Comparison of ENCODE assay signal across 22 mouse cellular contexts in genomic region chr6:115821216-115821993, GRCm38 (mm10). TPM values are rescaled to one million over a fixed set of nuclear protein-coding genes. Genes with fewer than 3 reads are reported as not detected.
A peak's percentile ranks its signal among the peaks of the same experiment; 100 is the strongest.
DNase-seq lines count a peak whose midpoint lies in the region; ATAC-seq and TF ChIP-seq lines count a peak whose summit lies in the region.
"Had no signal": no experiment of that assay in that cellular context is flagged by ENCODE, and none has a peak within 500 bp of the region (broad histone marks: within the 10 kb centered on the region; RNA-seq: fewer than 3 reads in every experiment).

No protein-coding gene starts in this region.

- no peak overlapping the region for H3K27ac ChIP-seq in kidney, adult 2 months (ENCODE audit: insufficient read depth, low read depth, low read length)
- H3K27ac ChIP-seq in liver, embryonic 13.5 days = peak overlapping the region; percentile 73
- no peak overlapping the region for H3K27ac ChIP-seq in liver, postnatal 0 days (ENCODE audit: low read depth)
- no peak overlapping the region for H3K27ac ChIP-seq in midbrain, embryonic 16.5 days (ENCODE audit: low read length)
- H3K27ac ChIP-seq: embryonic facial prominence, embryonic 15.5 days; hindbrain, embryonic 15.5 days had no signal

- H3K9me3 ChIP-seq in liver, embryonic 13.5 days (replicated peaks) = no peaks in the 10 kb centered on the region
- no peaks in the 10 kb centered on the region for H3K9me3 ChIP-seq in liver, postnatal 0 days (ENCODE audit: low read length)
- no peaks in the 10 kb centered on the region for H3K9me3 ChIP-seq in midbrain, embryonic 16.5 days (replicated peaks; ENCODE audit: control insufficient read depth, low read length, poor library complexity, severe bottlenecking)
- H3K9me3 ChIP-seq: embryonic facial prominence, embryonic 15.5 days; G1E; heart, embryonic 12.5 days; hindbrain, embryonic 15.5 days had no signal

- DNase-seq in kidney, adult 2 months = peak; percentile 53
- DNase-seq in kidney, adult 11 months = no peak
- no peak for DNase-seq in liver, embryonic 13.5 days
- DNase-seq in liver, postnatal 0 days = no peak
- DNase-seq in gastrocnemius, postnatal 4 days (ENCODE audit: low spot score in 2 of 2) = no peak
- no peak for DNase-seq in spleen, adult 12 weeks (ENCODE audit: low spot score)
- DNase-seq: adrenal gland, adult 8-10 months; adrenal gland, postnatal 36 days; B cell, adult 2 months; cerebellum, adult 2 months; cerebellum, postnatal 14 days; embryo, embryonic 11 days; gastrocnemius, postnatal 14 days; heart, postnatal 36 days had no signal

- no peak for TF ChIP-seq EP300 in liver, postnatal 0 days (IDR thresholded peaks at IDR 0.05; ENCODE audit: low read depth)

- WGBS in kidney, adult 2 months = 81% methylated on average over 8 of the region's 8 CpGs
- whole genome bisulfite sequencing in liver, embryonic 13.5 days (ENCODE audit: insufficient replicate concordance) = 50% methylated on average over 8 of the region's 8 CpGs
- WGBS in liver, postnatal 0 days (ENCODE audit: insufficient replicate concordance) = 59% methylated on average over 8 of the region's 8 CpGs
- 88% methylated on average over 8 of the region's 8 CpGs for WGBS in midbrain, embryonic 16.5 days

- ATAC-seq in liver, embryonic 13.5 days (ENCODE audit: low read depth) = peak; percentile 79
- ATAC-seq in liver, postnatal 0 days = peak; percentile 22; the same call in 1 of the 2 replicates
- no peak for ATAC-seq in midbrain, embryonic 16.5 days
- ATAC-seq: CD4-positive, CD25-positive, alpha-beta regulatory T cell, adult 4 months; forebrain, embryonic 16.5 days had no signal

- H3K36me3 ChIP-seq in kidney, adult 2 months (ENCODE audit: control insufficient read depth, insufficient read depth, low read length) = no peaks in the 10 kb centered on the region
- H3K36me3 ChIP-seq in liver, embryonic 13.5 days = no peaks in the 10 kb centered on the region
- H3K36me3 ChIP-seq in liver, postnatal 0 days (replicated peaks; ENCODE audit: insufficient read depth, low read length) = no peaks in the 10 kb centered on the region
- no peaks in the 10 kb centered on the region for H3K36me3 ChIP-seq in midbrain, embryonic 16.5 days (ENCODE audit: control insufficient read depth, insufficient read depth, low read length)
- H3K36me3 ChIP-seq: embryonic facial prominence, embryonic 15.5 days; heart, embryonic 12.5 days; hindbrain, embryonic 15.5 days had no signal

- no peak for TF ChIP-seq POLR2A in kidney, adult 2 months (IDR thresholded peaks at IDR 0.05; ENCODE audit: low read depth, low read length)

- H3K4me2 ChIP-seq in liver, embryonic 13.5 days = peak overlapping the region; percentile 37
- H3K4me2 ChIP-seq in liver, postnatal 0 days (ENCODE audit: low read depth, low read length) = no peak overlapping the region
- H3K4me2 ChIP-seq in midbrain, embryonic 16.5 days (ENCODE audit: low read length) = no peak overlapping the region
- H3K4me2 ChIP-seq: embryonic facial prominence, embryonic 15.5 days; heart, embryonic 12.5 days; hindbrain, embryonic 15.5 days had no signal

- H3K4me3 ChIP-seq in kidney, adult 2 months (ENCODE audit: insufficient read depth, low read depth, low read length) = no peak overlapping the region
- no peak overlapping the region; the same call in 1 of the 2 replicates for H3K4me3 ChIP-seq in liver, embryonic 13.5 days (replicated peaks)
- no peak overlapping the region for H3K4me3 ChIP-seq in liver, postnatal 0 days (ENCODE audit: low read depth, low read length)
- no peak overlapping the region for H3K4me3 ChIP-seq in midbrain, embryonic 16.5 days (ENCODE audit: low read depth, low read length)
- H3K4me3 ChIP-seq: embryonic facial prominence, embryonic 15.5 days; erythroblast, embryonic 14.5 days; heart, embryonic 12.5 days; hindbrain, embryonic 15.5 days had no signal

- peak overlapping the region; percentile 37 for H3K9ac ChIP-seq in liver, embryonic 13.5 days
- no peak overlapping the region for H3K9ac ChIP-seq in liver, postnatal 0 days (replicated peaks)
- H3K9ac ChIP-seq in midbrain, embryonic 16.5 days (ENCODE audit: low read depth, low read length) = no peak overlapping the region
- H3K9ac ChIP-seq: embryonic facial prominence, embryonic 15.5 days; heart, embryonic 12.5 days; hindbrain, embryonic 15.5 days had no signal

- no peaks in the 10 kb centered on the region for H3K4me1 ChIP-seq in kidney, adult 2 months (ENCODE audit: control insufficient read depth, insufficient read depth, low read length)
- H3K4me1 ChIP-seq in liver, embryonic 13.5 days (replicated peaks) = peaks cover 47% of the 10 kb centered on the region
- peaks cover 17% of the 10 kb centered on the region; the same call in 1 of the 2 replicates for H3K4me1 ChIP-seq in liver, postnatal 0 days (ENCODE audit: insufficient read depth)
- H3K4me1 ChIP-seq in midbrain, embryonic 16.5 days (ENCODE audit: control insufficient read depth, insufficient read depth, low read length) = no peaks in the 10 kb centered on the region
- H3K4me1 ChIP-seq: embryonic facial prominence, embryonic 15.5 days; hindbrain, embryonic 15.5 days had no signal

- no peak for TF ChIP-seq CTCF in kidney, adult 2 months (conservative IDR thresholded peaks at IDR 0.05; ENCODE audit: insufficient read depth, insufficient read length, low read depth, low read length)
- TF ChIP-seq CTCF in liver, postnatal 0 days (IDR thresholded peaks at IDR 0.05; ENCODE audit: low read depth) = peak; percentile 21; the same call in 1 of the 2 replicates

- no peaks in the 10 kb centered on the region for H3K27me3 ChIP-seq in kidney, adult 2 months (replicated peaks; ENCODE audit: control insufficient read depth, insufficient read depth, low read length)
- no peaks in the 10 kb centered on the region for H3K27me3 ChIP-seq in liver, embryonic 13.5 days
- no peaks in the 10 kb centered on the region for H3K27me3 ChIP-seq in liver, postnatal 0 days (ENCODE audit: insufficient read depth, low read length)
- H3K27me3 ChIP-seq in midbrain, embryonic 16.5 days (ENCODE audit: control insufficient read depth, insufficient read depth, low read depth, low read length) = no peaks in the 10 kb centered on the region
- H3K27me3 ChIP-seq: embryonic facial prominence, embryonic 15.5 days; heart, embryonic 12.5 days; hindbrain, embryonic 15.5 days had no signal

RNA-seq across cellular contexts. Expression of gene Rpl32, which starts 12.9 kb away (rescaled TPM):
- polyA plus RNA-seq in kidney, adult 2 months (2012; rRNA removed) = 499 and 560 TPM in 2 replicates
- polyA plus RNA-seq in liver, embryonic 13.5 days (2015; fragmentation: Nextera tagmentation; extraction: Ambion mirVana) = 1,700 and 1,736 TPM in 2 replicates
- 1,354 and 1,414 TPM in 2 replicates for polyA plus RNA-seq in liver, postnatal 0 days (2015; fragmentation: Nextera tagmentation; extraction: Ambion mirVana)
- 1,000 to 10,000 TPM; 1,342 to 1,439 TPM for total RNA-seq in gastrocnemius, postnatal 4 days (2021)
- polyA plus RNA-seq in midbrain, embryonic 16.5 days (2015; fragmentation: Nextera tagmentation; extraction: Ambion mirVana) = 855 and 922 TPM in 2 replicates

RNA-seq across cellular contexts. Expression of gene Efcab12, which starts 16.8 kb away (rescaled TPM):
- polyA plus RNA-seq in kidney, adult 2 months (2012; rRNA removed) = 2.2 and 2.3 TPM in 2 replicates
- 0.15 and 0.16 TPM in 2 replicates for polyA plus RNA-seq in liver, embryonic 13.5 days (2015; fragmentation: Nextera tagmentation; extraction: Ambion mirVana)
- polyA plus RNA-seq in liver, postnatal 0 days (2015; fragmentation: Nextera tagmentation; extraction: Ambion mirVana) = 0.11 TPM in 1 of 2 replicates, not detected in the other
- total RNA-seq in gastrocnemius, postnatal 4 days (2021) = under 1 TPM; 0.15 to 0.26 TPM
- polyA plus RNA-seq in midbrain, embryonic 16.5 days (2015; fragmentation: Nextera tagmentation; extraction: Ambion mirVana) = 3.1 and 3.2 TPM in 2 replicates
- polyA plus RNA-seq: erythroblast, embryonic 14.5 days; G1E had no signal

RNA-seq across cellular contexts. Expression of gene Mbd4, which starts 31.8 kb away (rescaled TPM):
- polyA plus RNA-seq in kidney, adult 2 months (2012; rRNA removed) = 1.6 and 1.9 TPM in 2 replicates
- 9.9 and 12.1 TPM in 2 replicates for polyA plus RNA-seq in liver, embryonic 13.5 days (2015; fragmentation: Nextera tagmentation; extraction: Ambion mirVana)
- polyA plus RNA-seq in liver, postnatal 0 days (2015; fragmentation: Nextera tagmentation; extraction: Ambion mirVana) = 4.1 and 4.6 TPM in 2 replicates
- total RNA-seq in gastrocnemius, postnatal 4 days (2021) = 1 to 10 TPM; 4.8 to 5.4 TPM
- 8.9 and 10.1 TPM in 2 replicates for polyA plus RNA-seq in midbrain, embryonic 16.5 days (2015; fragmentation: Nextera tagmentation; extraction: Ambion mirVana)

RNA-seq across cellular contexts. Expression of gene Ift122, which starts 31.9 kb away (rescaled TPM):
- polyA plus RNA-seq in kidney, adult 2 months (2012; rRNA removed) = 29.2 and 33.1 TPM in 2 replicates
- polyA plus RNA-seq in liver, embryonic 13.5 days (2015; fragmentation: Nextera tagmentation; extraction: Ambion mirVana) = 2.9 and 3.0 TPM in 2 replicates
- polyA plus RNA-seq in liver, postnatal 0 days (2015; fragmentation: Nextera tagmentation; extraction: Ambion mirVana) = 1.2 and 1.6 TPM in 2 replicates
- total RNA-seq in gastrocnemius, postnatal 4 days (2021) = 10 to 100 TPM; 16.7 to 18.6 TPM
- 35.2 and 36.8 TPM in 2 replicates for polyA plus RNA-seq in midbrain, embryonic 16.5 days (2015; fragmentation: Nextera tagmentation; extraction: Ambion mirVana)

RNA-seq across cellular contexts. Expression of gene Cand2, which starts 47.1 kb away (rescaled TPM):
- polyA plus RNA-seq in kidney, adult 2 months (2012; rRNA removed) = 4.0 and 4.3 TPM in 2 replicates
- 3.3 and 4.3 TPM in 2 replicates for polyA plus RNA-seq in liver, embryonic 13.5 days (2015; fragmentation: Nextera tagmentation; extraction: Ambion mirVana)
- 0.59 and 0.61 TPM in 2 replicates for polyA plus RNA-seq in liver, postnatal 0 days (2015; fragmentation: Nextera tagmentation; extraction: Ambion mirVana)
- total RNA-seq in gastrocnemius, postnatal 4 days (2021) = 100 to 1,000 TPM; 103 to 106 TPM
- polyA plus RNA-seq in midbrain, embryonic 16.5 days (2015; fragmentation: Nextera tagmentation; extraction: Ambion mirVana) = 9.8 and 10.3 TPM in 2 replicates
